Mouse (Mus musculus): ENCODE measurements around the gene Ldlrap1. TPM values are rescaled to one million over a fixed set of nuclear protein-coding genes. Genes with fewer than 3 reads are reported as not detected.

The Ldlrap1 gene
- polyA plus RNA-seq, 1 experiment from 2014 or later, result 23.1 TPM

- no peaks in the 10 kb centered on the region for H3K9me3 ChIP-seq (ENCODE audit: low read length)
- no peak overlapping the region for H3K27ac ChIP-seq (ENCODE audit: low read length)
- H3K4me2 ChIP-seq (replicated peaks; ENCODE audit: low read depth, low read length), result no peak overlapping the region
- H3K4me3 ChIP-seq (ENCODE audit: low read length), result no peak overlapping the region
- H3K36me3 ChIP-seq (ENCODE audit: insufficient read depth, low read length), result peaks cover 10% of the 10 kb centered on the region; the same call in 1 of the 2 replicates
- H3K9ac ChIP-seq (replicated peaks; ENCODE audit: low read length), result no peak overlapping the region
- ATAC-seq (ENCODE audit: low FRiP score, low TSS enrichment), result no peak
- 73% methylated on average over 8 of the region's 8 CpGs for WGBS
- peaks cover 17% of the 10 kb centered on the region for H3K4me1 ChIP-seq (ENCODE audit: insufficient read depth, low read length)
- H3K27me3 ChIP-seq (ENCODE audit: insufficient read depth, low read length), result no peaks in the 10 kb centered on the region
These were observed 25.9 kb downstream of the Ldlrap1 start for GRCm38 (mm10) chr4:134741949-134742348.

DNA sequence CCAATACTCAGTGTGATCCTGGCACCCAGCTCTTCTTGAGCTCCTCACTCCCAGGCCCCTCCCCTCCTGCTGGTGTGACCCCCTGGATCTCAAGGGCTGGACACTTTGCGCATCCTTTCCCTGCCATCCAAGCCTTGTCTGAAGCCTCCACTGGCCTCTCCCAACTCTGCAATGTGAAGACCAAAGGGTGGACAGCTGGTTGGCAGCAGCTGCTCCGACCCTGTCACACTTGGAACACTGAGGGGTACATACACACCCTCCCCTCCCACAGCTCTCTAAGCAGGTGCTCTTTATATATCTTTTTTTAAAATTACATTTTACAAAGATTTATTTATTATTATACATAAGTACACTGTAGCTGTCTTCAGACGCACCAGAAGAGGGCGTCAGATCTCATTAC lies 27.6 kb downstream of the Ldlrap1 start:
- no peak overlapping the region for H3K9ac ChIP-seq (replicated peaks; ENCODE audit: low read length)
- no peak overlapping the region for H3K27ac ChIP-seq (ENCODE audit: low read length)
- WGBS, result 93% methylated on average over 4 of the region's 4 CpGs
- no peak for ATAC-seq (ENCODE audit: low FRiP score, low TSS enrichment)
- H3K4me2 ChIP-seq (replicated peaks; ENCODE audit: low read depth, low read length), result no peak overlapping the region
- no peaks in the 10 kb centered on the region for H3K9me3 ChIP-seq (ENCODE audit: low read length)
- no peaks in the 10 kb centered on the region for H3K36me3 ChIP-seq (ENCODE audit: insufficient read depth, low read length)
- H3K4me1 ChIP-seq (ENCODE audit: insufficient read depth, low read length), result peaks cover 17% of the 10 kb centered on the region
- no peaks in the 10 kb centered on the region for H3K27me3 ChIP-seq (ENCODE audit: insufficient read depth, low read length)
- no peak overlapping the region for H3K4me3 ChIP-seq (ENCODE audit: low read length)

DNA sequence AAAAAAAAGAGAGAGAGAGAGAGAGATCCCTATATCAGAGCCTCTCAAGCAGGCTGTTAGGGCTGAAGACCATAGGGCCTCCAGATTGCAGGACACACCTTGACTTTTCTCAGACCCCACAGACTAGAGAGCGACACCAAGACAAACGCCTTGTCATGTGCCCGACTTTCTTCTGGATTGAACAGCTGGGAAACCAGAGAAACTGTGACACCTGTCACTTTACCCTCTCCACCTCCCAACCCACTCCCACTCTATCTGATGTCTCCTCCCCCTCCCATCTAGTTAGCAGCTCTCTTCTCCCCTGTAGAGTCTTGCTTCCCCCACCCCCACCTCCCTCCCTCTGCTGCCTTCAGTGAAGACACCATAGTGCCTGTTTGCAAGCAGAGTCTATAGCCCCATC lies 28.3 kb downstream of the Ldlrap1 start:
- Histone ChIP-seq H3K9ac (replicated peaks; ENCODE audit: low read length) (no peak overlapping the region), H3K4me3 (ENCODE audit: low read length) (no peak overlapping the region), H3K9me3 (ENCODE audit: low read length) (no peaks in the 10 kb centered on the region), H3K27ac (ENCODE audit: low read length) (no peak overlapping the region), H3K36me3 (ENCODE audit: insufficient read depth, low read length) (no peaks in the 10 kb centered on the region), H3K27me3 (ENCODE audit: insufficient read depth, low read length) (no peaks in the 10 kb centered on the region), H3K4me2 (replicated peaks; ENCODE audit: low read depth, low read length) (no peak overlapping the region), H3K4me1 (ENCODE audit: insufficient read depth, low read length) (peaks cover 19% of the 10 kb centered on the region)
- ATAC-seq (ENCODE audit: low FRiP score, low TSS enrichment), result no peak
- WGBS, result 61% methylated on average over 3 of the region's 3 CpGs

DNA sequence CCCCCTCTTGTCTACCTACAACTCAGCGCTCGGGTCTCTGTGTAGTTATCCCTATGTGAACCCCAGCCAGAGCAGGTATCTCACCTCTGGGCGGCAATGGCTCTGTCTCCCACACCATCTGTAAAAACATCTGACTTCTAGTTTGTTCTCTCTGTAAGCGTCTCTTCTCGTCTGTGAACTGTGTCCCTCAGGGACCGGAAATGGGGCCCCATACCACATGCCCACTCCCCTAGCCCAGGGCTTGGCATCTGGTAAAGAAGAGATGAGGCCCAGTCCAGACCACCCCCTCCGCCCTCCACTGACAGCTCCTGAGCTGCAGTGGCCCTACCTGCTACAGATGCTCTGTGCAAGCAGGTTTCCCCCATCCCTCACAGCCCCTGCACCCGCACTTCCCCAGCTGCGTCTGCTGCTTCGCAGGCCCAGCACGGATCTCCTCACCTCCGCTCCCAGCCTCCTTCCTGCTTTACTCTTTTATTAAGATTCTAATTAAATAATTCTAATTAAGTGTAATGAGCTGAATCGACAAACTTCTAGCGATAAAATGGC lies 30.4 kb downstream of the Ldlrap1 start:
- H3K4me1 ChIP-seq (ENCODE audit: insufficient read depth, low read length), result peaks cover 18% of the 10 kb centered on the region
- no peaks in the 10 kb centered on the region for H3K27me3 ChIP-seq (ENCODE audit: insufficient read depth, low read length)
- no peaks in the 10 kb centered on the region for H3K36me3 ChIP-seq (ENCODE audit: insufficient read depth, low read length)
- no peak overlapping the region for H3K9ac ChIP-seq (replicated peaks; ENCODE audit: low read length)
- no peak for ATAC-seq (ENCODE audit: low FRiP score, low TSS enrichment)
- H3K9me3 ChIP-seq (ENCODE audit: low read length), result no peaks in the 10 kb centered on the region
- no peak overlapping the region for H3K4me3 ChIP-seq (ENCODE audit: low read length)
- WGBS, result 57% methylated on average over 14 of the region's 14 CpGs
- no peak overlapping the region for H3K4me2 ChIP-seq (replicated peaks; ENCODE audit: low read depth, low read length)
- H3K27ac ChIP-seq (ENCODE audit: low read length), result no peak overlapping the region

DNA sequence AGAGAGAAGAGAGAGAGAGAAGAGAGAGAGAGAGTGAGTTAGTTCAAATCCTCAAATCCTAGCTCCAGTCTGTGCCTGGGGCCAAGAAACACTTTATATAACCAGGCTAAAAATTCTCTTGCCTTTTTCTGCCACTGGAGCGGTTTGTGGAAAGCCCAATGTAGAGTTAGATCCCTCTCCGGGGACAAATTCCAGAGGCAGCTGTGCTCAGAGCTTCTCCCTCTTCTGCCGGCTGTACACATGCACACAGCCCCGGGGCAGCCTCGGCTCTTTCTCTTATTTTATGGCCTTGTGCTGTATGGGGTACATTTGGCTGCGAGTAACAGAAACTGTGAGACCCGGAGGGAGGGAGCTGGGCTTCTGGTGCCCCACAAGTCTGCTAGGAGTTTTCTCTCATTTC lies 31.7 kb downstream of the Ldlrap1 start:
- Histone ChIP-seq H3K27ac (ENCODE audit: low read length) (no peak overlapping the region), H3K9ac (replicated peaks; ENCODE audit: low read length) (no peak overlapping the region), H3K4me3 (ENCODE audit: low read length) (no peak overlapping the region), H3K27me3 (ENCODE audit: insufficient read depth, low read length) (no peaks in the 10 kb centered on the region), H3K4me1 (ENCODE audit: insufficient read depth, low read length) (peaks cover 18% of the 10 kb centered on the region), H3K36me3 (ENCODE audit: insufficient read depth, low read length) (no peaks in the 10 kb centered on the region), H3K4me2 (replicated peaks; ENCODE audit: low read depth, low read length) (no peak overlapping the region), H3K9me3 (ENCODE audit: low read length) (no peaks in the 10 kb centered on the region)
- 30% methylated on average over 7 of the region's 7 CpGs for WGBS
- no peak for ATAC-seq (ENCODE audit: low FRiP score, low TSS enrichment)

- no peaks in the 10 kb centered on the region for H3K36me3 ChIP-seq (ENCODE audit: insufficient read depth, low read length)
- H3K4me1 ChIP-seq (ENCODE audit: insufficient read depth, low read length), result peaks cover 26% of the 10 kb centered on the region
- H3K27me3 ChIP-seq (ENCODE audit: insufficient read depth, low read length), result no peaks in the 10 kb centered on the region
- peak overlapping the region; percentile 14; the same call in 1 of the 2 replicates for H3K4me2 ChIP-seq (replicated peaks; ENCODE audit: low read depth, low read length)
- H3K9ac ChIP-seq (replicated peaks; ENCODE audit: low read length), result no peak overlapping the region
- H3K9me3 ChIP-seq (ENCODE audit: low read length), result no peaks in the 10 kb centered on the region
- H3K27ac ChIP-seq (ENCODE audit: low read length), result no peak overlapping the region; the same call in 1 of the 2 replicates
- 60% methylated on average over 9 of the region's 9 CpGs for WGBS
- no peak overlapping the region for H3K4me3 ChIP-seq (ENCODE audit: low read length)
- 0 out of 2 replicates have a peak, but pooled peaks have one; percentile 14 for ATAC-seq (ENCODE audit: low FRiP score, low TSS enrichment)
These were observed 33.2 kb downstream of the Ldlrap1 start for GRCm38 (mm10) chr4:134734629-134735081.

GRCm38 (mm10) chr4:134734038-134734628 lies 33.7 kb downstream of the Ldlrap1 start:
- 10% methylated on average over 12 of the region's 13 CpGs for WGBS
- H3K27ac ChIP-seq (ENCODE audit: low read length), result no peak overlapping the region; the same call in 1 of the 2 replicates

DNA sequence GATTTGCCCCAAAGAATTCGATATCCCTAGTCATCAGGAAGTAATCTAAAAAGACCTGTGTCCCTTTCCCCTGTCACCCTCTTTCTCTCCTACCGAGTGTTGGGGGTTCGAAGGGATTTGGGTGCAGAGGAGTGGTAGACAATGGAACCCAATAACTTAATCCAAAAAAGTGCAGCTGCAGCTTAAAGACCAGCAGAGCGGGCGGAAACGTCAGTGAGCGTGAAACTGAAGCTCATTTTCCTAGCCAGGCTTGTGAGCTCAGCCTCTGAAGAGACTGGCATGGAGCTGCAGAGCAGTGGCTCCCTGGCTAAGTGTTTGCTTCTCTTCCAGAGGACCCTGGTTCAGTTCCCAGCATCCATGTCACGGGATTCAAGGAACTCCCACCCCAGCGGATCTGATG lies 34.5 kb downstream of the Ldlrap1 start:
- no peak overlapping the region for H3K27ac ChIP-seq (ENCODE audit: low read length)

More at GRCm38 (mm10) chr4:134734038-134734628, 33.7 kb downstream of the Ldlrap1 start:
- Histone ChIP-seq H3K4me3 (ENCODE audit: low read length) (no peak overlapping the region), H3K36me3 (ENCODE audit: insufficient read depth, low read length) (no peaks in the 10 kb centered on the region), H3K4me2 (replicated peaks; ENCODE audit: low read depth, low read length) (peak overlapping the region; percentile 28; the same call in 1 of the 2 replicates), H3K4me1 (ENCODE audit: insufficient read depth, low read length) (peaks cover 26% of the 10 kb centered on the region), H3K9me3 (ENCODE audit: low read length) (no peaks in the 10 kb centered on the region), H3K27me3 (ENCODE audit: insufficient read depth, low read length) (no peaks in the 10 kb centered on the region), H3K9ac (replicated peaks; ENCODE audit: low read length) (no peak overlapping the region)
- peak; percentile 73 for ATAC-seq (ENCODE audit: low FRiP score, low TSS enrichment)

GRCm38 (mm10) chr4:134730106-134730505 lies 37.7 kb downstream of the Ldlrap1 start:
- H3K9me3 ChIP-seq (ENCODE audit: low read length), result no peaks in the 10 kb centered on the region
- 8% methylated on average over 8 of the region's 8 CpGs for WGBS
- H3K4me3 ChIP-seq (ENCODE audit: low read length), result no peak overlapping the region
- H3K4me1 ChIP-seq (ENCODE audit: insufficient read depth, low read length), result peaks cover 32% of the 10 kb centered on the region
- no peak overlapping the region for H3K27ac ChIP-seq (ENCODE audit: low read length)
- H3K9ac ChIP-seq (replicated peaks; ENCODE audit: low read length), result no peak overlapping the region
- no peaks in the 10 kb centered on the region for H3K27me3 ChIP-seq (ENCODE audit: insufficient read depth, low read length)
- no peaks in the 10 kb centered on the region for H3K36me3 ChIP-seq (ENCODE audit: insufficient read depth, low read length)
- no peak overlapping the region for H3K4me2 ChIP-seq (replicated peaks; ENCODE audit: low read depth, low read length)
- no peak for ATAC-seq (ENCODE audit: low FRiP score, low TSS enrichment)

More for the DNA sequence above, 34.5 kb downstream of the Ldlrap1 start:
- no peaks in the 10 kb centered on the region for H3K36me3 ChIP-seq (ENCODE audit: insufficient read depth, low read length)
- no peaks in the 10 kb centered on the region for H3K27me3 ChIP-seq (ENCODE audit: insufficient read depth, low read length)
- peaks cover 26% of the 10 kb centered on the region for H3K4me1 ChIP-seq (ENCODE audit: insufficient read depth, low read length)
- no peak overlapping the region for H3K4me2 ChIP-seq (replicated peaks; ENCODE audit: low read depth, low read length)
- H3K9me3 ChIP-seq (ENCODE audit: low read length), result no peaks in the 10 kb centered on the region
- no peak overlapping the region for H3K4me3 ChIP-seq (ENCODE audit: low read length)
- no peak overlapping the region for H3K9ac ChIP-seq (replicated peaks; ENCODE audit: low read length)
- no peak for ATAC-seq (ENCODE audit: low FRiP score, low TSS enrichment)
- 57% methylated on average over 9 of the region's 9 CpGs for WGBS

DNA sequence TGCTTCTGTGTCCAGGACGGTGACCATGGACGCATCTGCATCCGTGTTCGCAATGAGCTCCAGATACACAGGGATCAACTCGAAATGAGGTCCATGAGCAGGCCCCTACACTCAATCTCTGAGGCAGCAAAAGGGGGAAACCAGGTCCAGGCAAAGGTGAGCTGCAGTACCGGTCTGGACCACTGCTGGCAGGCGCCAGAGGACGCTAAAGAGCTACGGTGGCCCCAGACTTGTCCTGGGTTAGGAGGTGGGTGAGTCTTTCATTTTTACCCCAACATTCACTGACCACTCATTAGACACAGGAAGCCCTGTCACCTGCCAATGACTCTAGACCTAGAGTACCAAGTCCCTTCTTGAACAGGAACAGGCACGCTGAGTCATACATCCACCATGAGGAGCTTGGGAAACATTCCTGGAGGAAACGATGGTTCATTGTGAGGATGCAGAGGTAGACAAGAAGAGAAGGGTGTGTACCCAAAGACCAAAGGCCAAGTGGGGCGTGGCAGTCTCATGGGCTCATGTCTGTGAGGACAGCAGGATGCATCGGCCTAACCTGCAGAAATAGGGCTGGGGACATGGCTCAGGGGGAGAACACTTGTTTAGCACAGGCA lies 42.0 kb downstream of the Ldlrap1 start:
- no peak for ATAC-seq (ENCODE audit: low FRiP score, low TSS enrichment)
- Histone ChIP-seq H3K27ac (ENCODE audit: low read length) (no peak overlapping the region), H3K4me3 (ENCODE audit: low read length) (no peak overlapping the region), H3K27me3 (ENCODE audit: insufficient read depth, low read length) (no peaks in the 10 kb centered on the region), H3K9ac (replicated peaks; ENCODE audit: low read length) (no peak overlapping the region), H3K4me2 (replicated peaks; ENCODE audit: low read depth, low read length) (no peak overlapping the region), H3K9me3 (ENCODE audit: low read length) (no peaks in the 10 kb centered on the region), H3K4me1 (ENCODE audit: insufficient read depth, low read length) (peaks cover 26% of the 10 kb centered on the region), H3K36me3 (ENCODE audit: insufficient read depth, low read length) (no peaks in the 10 kb centered on the region)
- WGBS, result 73% methylated on average over 13 of the region's 13 CpGs

Data from kidney, embryonic 16.5 days (tissue).